22 mouse cellular contexts compared by ENCODE assay signal in the genomic region with DNA sequence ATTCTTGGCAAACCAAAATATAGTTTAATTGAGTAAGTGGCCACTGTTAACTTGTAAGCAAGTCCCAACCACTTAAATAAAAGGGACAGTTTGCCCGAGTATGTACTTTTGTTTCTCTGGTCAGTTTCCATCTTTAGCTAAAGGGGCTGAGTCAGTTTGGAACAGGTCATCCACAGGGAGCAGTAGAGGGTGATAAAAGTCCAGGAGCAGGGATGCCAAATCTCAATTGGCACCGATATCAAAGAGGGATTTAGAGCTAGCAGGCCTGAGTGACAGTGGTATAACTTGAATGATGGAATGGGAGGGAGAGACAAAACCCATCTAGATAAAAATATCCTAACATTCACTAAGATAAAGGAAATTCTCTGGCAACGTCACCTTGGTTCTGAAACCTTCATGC.
"Had no signal": no experiment of that assay in that cellular context is flagged by ENCODE, and none has a peak within 500 bp of the region (broad histone marks: within the 10 kb centered on the region; RNA-seq: fewer than 3 reads in every experiment).

No protein-coding gene starts in this region.

- H3K4me1 ChIP-seq: liver, embryonic 15.5 days; midbrain, embryonic 10.5 days; midbrain, embryonic 13.5 days; neural tube, embryonic 13.5 days; stomach, embryonic 15.5 days had no signal

- DNase-seq: kidney, postnatal 10 days; kidney, postnatal 36 days; layer of hippocampus, postnatal 36 days; lung, adult 18-20 months; lung, postnatal 10 days; lung, postnatal 36 days; retina, postnatal 1 day; right cerebral cortex, postnatal 25 days; spleen, adult 18-20 months; thymus, postnatal 25 days had no signal

- H3K9ac ChIP-seq: kidney, embryonic 15.5 days; liver, embryonic 15.5 days; lung, embryonic 15.5 days; midbrain, embryonic 13.5 days; neural tube, embryonic 13.5 days; stomach, embryonic 15.5 days had no signal

- ATAC-seq: midbrain, embryonic 13.5 days; midbrain, embryonic 16.5 days had no signal

- H3K9me3 ChIP-seq: kidney, embryonic 15.5 days; liver, embryonic 15.5 days; lung, embryonic 15.5 days; megakaryocyte, embryonic 14.5 days; midbrain, embryonic 10.5 days; midbrain, embryonic 13.5 days; neural tube, embryonic 13.5 days; stomach, embryonic 15.5 days had no signal

- H3K27ac ChIP-seq: kidney, embryonic 15.5 days; left cerebral cortex, adult 2 months; liver, embryonic 15.5 days; lung, embryonic 15.5 days; midbrain, embryonic 10.5 days; midbrain, embryonic 13.5 days; neural tube, embryonic 13.5 days; stomach, embryonic 15.5 days had no signal

- H3K36me3 ChIP-seq: kidney, embryonic 15.5 days; liver, embryonic 15.5 days; lung, embryonic 15.5 days; midbrain, embryonic 10.5 days; midbrain, embryonic 13.5 days; neural tube, embryonic 13.5 days; stomach, embryonic 15.5 days had no signal

- H3K4me3 ChIP-seq: kidney, embryonic 15.5 days; left cerebral cortex, adult 2 months; liver, embryonic 15.5 days; lung, embryonic 15.5 days; megakaryocyte, embryonic 14.5 days; midbrain, embryonic 10.5 days; midbrain, embryonic 13.5 days; myocyte; neural tube, embryonic 13.5 days; stomach, embryonic 15.5 days had no signal

- H3K4me2 ChIP-seq: kidney, embryonic 15.5 days; liver, embryonic 11.5 days; liver, embryonic 15.5 days; lung, embryonic 15.5 days; midbrain, embryonic 13.5 days; neural tube, embryonic 13.5 days; stomach, embryonic 15.5 days had no signal
